Mouse (Mus musculus) embryo, embryonic 9.5 days (tissue): Measurements from ENCODE around the gene Zfp385c.

Experiments used
- DNase-seq: peaks from one replicate; pipeline ENCODE4 v3.0.0-alpha.2; 2017; ENCODE audit errors: extremely low spot score

The Zfp385c gene

GRCm38 (mm10) chr11:100692164-100692616 is at the start of gene Zfp385c:
Gene Zfp385c (minus strand): TSS chr11:100692455.
- peak; percentile 27 for DNase-seq

DNA sequence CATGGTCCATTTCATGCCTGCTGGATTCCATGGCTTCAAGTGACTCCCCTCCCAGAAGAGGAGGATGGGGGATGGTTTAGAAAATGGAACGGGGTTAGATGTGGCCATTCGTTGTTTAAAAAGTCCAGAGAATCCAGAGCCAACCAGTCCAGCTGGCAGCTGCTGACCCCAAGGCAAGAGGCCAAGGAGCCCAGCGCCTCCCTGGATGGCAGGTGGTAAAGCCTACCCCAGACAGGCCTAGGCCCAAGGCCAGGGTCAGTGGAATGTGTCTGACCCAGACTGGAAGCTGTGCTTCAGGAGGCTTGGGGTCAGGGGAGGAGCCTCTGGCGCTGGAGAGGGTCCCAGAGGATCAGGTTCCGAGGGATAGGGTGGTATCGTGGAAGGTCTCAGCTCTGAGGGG is 49.1 kb upstream of the Zfp385c start:
- DNase-seq, result no peak

- no peak for DNase-seq
These were observed 46.5 kb upstream of the Zfp385c start for GRCm38 (mm10) chr11:100738749-100739148.

- DNase-seq, result peak; percentile 99
These were observed 45.9 kb upstream of the Zfp385c start, which contains the start of gene Rab5c for GRCm38 (mm10) chr11:100738066-100738604. Gene Rab5c (minus strand): TSS chr11:100738215.

DNA sequence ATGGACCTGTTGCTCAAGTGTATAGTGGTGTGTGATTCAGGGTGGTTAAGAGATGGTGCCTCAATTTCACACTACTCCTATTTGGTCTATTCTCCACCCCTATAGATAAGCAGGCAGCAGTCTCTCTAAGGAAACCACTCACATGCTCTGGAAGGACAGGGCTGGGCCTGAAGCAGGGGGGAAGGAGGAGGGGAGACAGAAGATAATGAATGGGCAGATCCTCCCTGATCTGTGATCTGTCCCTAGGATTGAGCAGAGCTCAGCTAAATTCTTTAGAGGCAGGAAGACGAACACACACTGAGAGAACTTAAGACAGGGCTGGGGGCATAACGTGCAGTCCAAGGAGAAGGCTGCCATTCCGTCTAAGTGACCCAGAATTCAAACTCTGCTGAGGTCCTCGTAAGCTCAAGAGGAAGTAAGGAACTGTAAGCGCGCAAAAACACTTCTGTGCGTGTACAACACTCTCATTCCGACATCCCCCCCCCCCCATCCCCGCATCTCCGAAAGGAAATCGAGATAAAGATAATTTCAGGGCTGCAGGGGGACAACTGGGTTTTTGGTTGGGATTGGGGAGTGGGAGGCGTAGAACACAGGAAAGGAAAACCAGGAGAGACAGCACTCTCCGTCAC is 45.0 kb upstream of the Zfp385c start:
- DNase-seq, result no peak

DNA sequence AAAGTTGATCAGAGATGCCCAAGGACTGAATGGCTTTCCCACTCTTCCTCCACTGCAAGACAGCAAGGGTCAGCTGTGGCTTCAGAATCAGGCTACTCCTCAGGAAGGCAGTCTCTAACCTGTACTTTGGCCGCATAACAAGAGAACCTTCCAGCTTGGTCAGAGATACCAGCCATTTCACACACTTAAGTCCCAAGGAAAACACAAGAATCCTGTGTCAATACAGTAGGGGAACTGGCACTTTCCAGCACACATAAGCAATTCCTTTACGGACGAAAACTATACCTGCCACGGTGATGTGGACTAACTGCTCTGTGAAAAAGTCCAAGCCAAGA is 44.5 kb upstream of the Zfp385c start:
- DNase-seq, result no peak

DNA sequence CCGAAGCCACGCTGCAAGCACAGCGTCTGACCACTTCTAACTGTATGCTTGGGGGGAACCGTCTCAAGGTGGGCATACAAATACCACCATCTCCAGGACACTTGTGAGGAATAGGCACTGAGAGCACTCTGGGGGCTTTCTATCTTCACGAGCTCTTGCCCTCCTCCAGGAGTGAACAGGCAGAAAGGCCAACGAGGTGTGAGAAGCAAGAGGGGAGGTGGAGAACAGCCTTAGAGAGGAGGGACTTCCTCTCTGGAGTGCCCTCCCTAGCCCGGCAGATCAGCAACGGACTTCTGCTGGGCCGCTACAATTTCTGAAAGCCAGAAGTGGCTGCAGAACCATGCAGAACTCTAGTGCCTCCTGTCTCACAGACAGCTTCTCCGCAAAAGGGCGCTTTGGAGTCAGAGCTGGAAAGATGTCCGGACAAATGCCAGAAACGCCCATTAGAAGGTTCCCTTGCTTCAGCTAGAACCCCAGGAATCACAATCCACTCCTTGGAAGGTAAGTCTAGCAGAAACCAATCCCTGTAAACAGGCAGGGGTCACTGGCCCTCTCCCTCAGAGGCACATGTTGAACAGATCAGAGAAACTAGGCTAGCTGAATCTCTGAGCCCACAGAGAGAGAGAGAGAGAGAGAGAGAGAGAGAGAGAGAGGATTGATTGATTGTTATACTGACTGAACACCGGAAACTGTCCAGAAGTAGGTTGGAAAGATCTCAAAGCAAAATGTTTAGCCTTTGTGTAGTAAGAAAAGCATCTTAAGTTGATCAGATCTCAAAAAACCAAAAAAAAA is 43.9 kb upstream of the Zfp385c start:
- DNase-seq, result no peak

GRCm38 (mm10) chr11:100735134-100735865 is 43.0 kb upstream of the Zfp385c start:
- DNase-seq, result no peak

DNA sequence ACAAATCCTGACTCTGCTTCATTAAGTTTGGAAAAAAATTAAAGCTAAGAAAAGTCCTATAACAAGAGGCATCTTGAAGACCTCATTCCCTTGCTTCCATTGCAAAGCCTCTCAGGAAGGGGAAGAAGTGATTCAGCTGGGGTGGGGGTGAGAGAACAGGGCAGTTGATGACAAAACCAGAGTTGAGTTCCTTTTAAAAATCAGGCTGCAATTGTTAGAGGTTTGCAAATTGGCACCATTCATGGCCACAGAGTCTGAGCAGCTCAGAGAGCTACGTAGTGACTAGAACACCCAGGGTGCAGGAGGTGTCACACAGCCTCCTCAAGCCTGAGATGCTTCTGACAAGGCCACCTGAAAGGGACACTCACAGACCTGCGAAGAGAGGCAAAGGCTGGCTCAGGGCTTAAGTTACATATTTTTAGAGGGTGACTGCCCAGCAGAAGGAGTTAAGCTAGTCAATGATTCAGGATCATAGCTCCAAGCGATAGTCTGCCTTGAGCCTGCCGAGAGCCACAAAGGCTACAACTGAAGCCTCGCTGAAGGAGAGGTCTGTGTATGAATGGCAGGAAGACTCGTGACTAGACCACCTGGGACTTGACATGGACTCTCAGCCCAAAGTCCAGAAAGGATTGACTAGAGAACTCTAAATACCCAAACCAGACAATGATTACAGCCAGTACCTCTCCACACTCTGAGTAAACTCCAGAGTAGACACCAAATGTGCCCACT is 38.4 kb upstream of the Zfp385c start:
- no peak for DNase-seq

GRCm38 (mm10) chr11:100729976-100730375 is 37.7 kb upstream of the Zfp385c start:
- DNase-seq, result no peak

DNA sequence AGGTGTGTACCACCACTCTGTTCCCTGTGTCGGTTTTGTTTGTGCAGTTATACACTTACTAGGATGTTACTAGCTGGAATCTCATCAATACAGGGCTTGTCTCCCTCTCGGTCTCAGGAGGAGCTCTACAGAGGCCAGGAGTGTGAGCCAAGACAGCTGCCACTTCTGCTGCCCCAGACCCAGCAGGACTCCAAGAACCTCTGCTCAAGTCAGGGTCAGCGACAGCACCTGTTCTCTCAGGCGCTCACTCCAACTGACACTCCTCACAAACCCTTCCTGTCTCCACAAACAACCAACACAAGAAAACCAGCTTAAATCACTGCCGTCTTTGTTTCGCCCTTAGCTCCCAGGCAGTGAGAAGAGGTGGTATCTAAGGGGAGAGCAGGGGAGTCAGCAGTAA is 36.3 kb upstream of the Zfp385c start:
- DNase-seq, result no peak

GRCm38 (mm10) chr11:100727201-100727600 is 34.9 kb upstream of the Zfp385c start:
- DNase-seq, result no peak

GRCm38 (mm10) chr11:100724919-100725512 is 32.8 kb upstream of the Zfp385c start:
- DNase-seq, result no peak

- DNase-seq, result no peak
These were observed 30.3 kb upstream of the Zfp385c start for GRCm38 (mm10) chr11:100722493-100723028.

GRCm38 (mm10) chr11:100721776-100722492 is 29.7 kb upstream of the Zfp385c start:
- DNase-seq, result no peak

- DNase-seq, result no peak
These were observed 29.0 kb upstream of the Zfp385c start for GRCm38 (mm10) chr11:100721254-100721653.

- no peak for DNase-seq
These were observed 28.1 kb upstream of the Zfp385c start for GRCm38 (mm10) chr11:100720345-100720744.

- no peak for DNase-seq
These were observed 27.6 kb upstream of the Zfp385c start for GRCm38 (mm10) chr11:100719893-100720292.

- no peak for DNase-seq
These were observed 27.1 kb upstream of the Zfp385c start for GRCm38 (mm10) chr11:100719312-100719711.

GRCm38 (mm10) chr11:100718866-100719265 is 26.6 kb upstream of the Zfp385c start:
- DNase-seq, result no peak
